Mouse (Mus musculus) C2C12 (cell line): ENCODE data around the gene Cept1. TPM values are rescaled to one million over a fixed set of nuclear protein-coding genes. Genes with fewer than 3 reads are reported as not detected.
"Not testable (repeated sequence)": the region's sequence is repeated elsewhere in the genome, so short reads cannot be mapped to it uniquely, and the experiment has no call there.

Source experiments
- H3K27me3 ChIP-seq: one replicate; pipeline ENCODE4 v1.6.1; 2011; ENCODE audit not compliant: control insufficient read depth, insufficient read depth, insufficient read length
- H3K36me3 ChIP-seq: one replicate; pipeline ENCODE4 v1.6.1; 2011; ENCODE audit not compliant: control insufficient read depth, insufficient read depth
- H3K4me3 ChIP-seq: one replicate; pipeline ENCODE4 v1.5.1; 2011; ENCODE audit warnings: mild to moderate bottlenecking, control low read depth; ENCODE audit not compliant: poor library complexity, insufficient read depth, severe bottlenecking
- H3K79me2 ChIP-seq: one replicate; pipeline ENCODE4 v1.6.1; 2011; ENCODE audit not compliant: control insufficient read depth, insufficient read depth
- H3K79me3 ChIP-seq: one replicate; pipeline ENCODE4 v1.6.1; 2011; ENCODE audit warnings: low read depth, control low read depth
- H3ac ChIP-seq: one replicate; pipeline ENCODE3; 2011; ENCODE audit warnings: low read depth; ENCODE audit not compliant: control insufficient read depth, insufficient read length
- CEBPB ChIP-seq: IDR thresholded peaks from one replicate; pipeline ENCODE4 v1.6.1; 2011; ENCODE audit warnings: low read depth, mild to moderate bottlenecking, control low read depth, moderate library complexity
- CTCF ChIP-seq: IDR thresholded peaks from one replicate; pipeline ENCODE4 v1.5.1; 2011; ENCODE audit not compliant: control insufficient read depth, insufficient read depth, insufficient read length
- FOSL1 ChIP-seq: IDR thresholded peaks from one replicate; pipeline ENCODE4 v1.8.0; 2011; ENCODE audit warnings: mild to moderate bottlenecking, low read length; ENCODE audit not compliant: poor library complexity, insufficient read depth, severe bottlenecking
- MAX ChIP-seq: IDR thresholded peaks from one replicate; pipeline ENCODE4 v1.6.1; 2011; ENCODE audit warnings: mild to moderate bottlenecking, control low read depth
- MYOD1 ChIP-seq: IDR thresholded peaks from one replicate; pipeline ENCODE4 v1.6.1; 2011; ENCODE audit warnings: low read depth; ENCODE audit not compliant: control insufficient read depth, insufficient read length
- MYOG ChIP-seq: IDR thresholded peaks from one replicate; pipeline ENCODE4 v1.6.1; 2011; ENCODE audit not compliant: control insufficient read depth, insufficient read length; ENCODE audit errors: extremely low read depth
- USF1 ChIP-seq: IDR thresholded peaks from one replicate; pipeline ENCODE4 v1.6.1; 2011; ENCODE audit warnings: low read depth, mild to moderate bottlenecking, control low read depth, moderate library complexity
- long read RNA-seq, 2 experiments: library from polyadenylated mRNA; unstranded; transcript quantifications; one replicate each; pipeline ENCODE4 v2.0.0; 2019 to 2020
- polyA plus RNA-seq: library from polyadenylated mRNA; unstranded; fragments of >200 nt; fragmentation: generic; extraction: Trizol; gene quantifications from one replicate; pipeline ENCODE4 v1.2.1, GENCODE M21; 2012; ENCODE audit warnings: missing spikeins

Cept1 gene
- 21.1 TPM for polyA plus RNA-seq
- long read RNA-seq, experiment 1, transcript Cept1-202 (9 exons, 2,814 nt): major isoform, 33 of 49 reads
- long read RNA-seq, experiment 1, partial matches to known transcripts: 5 of 49 reads
- long read RNA-seq, experiment 1, other reads (novel, unspliced or antisense): 9 of 49 reads
- long read RNA-seq, experiment 2, transcript Cept1-202 (9 exons, 2,814 nt): major isoform, 161 of 198 reads
- long read RNA-seq, experiment 2, partial matches to known transcripts: 8 of 198 reads
- long read RNA-seq, experiment 2, other reads (novel, unspliced or antisense): 29 of 198 reads

- H3K79me2 ChIP-seq: peaks cover 75% of the 10 kb centered on the region
- no peaks in the 10 kb centered on the region for H3K36me3 ChIP-seq
- H3K79me3 ChIP-seq: peaks cover 46% of the 10 kb centered on the region
- no peaks in the 10 kb centered on the region for H3K27me3 ChIP-seq
- H3K4me3 ChIP-seq: peak within 1 kb of the TSS; percentile 72
- no peak for TF ChIP-seq MAX
- TF ChIP-seq USF1: no peak
- TF ChIP-seq MYOG: no peak
- TF ChIP-seq CTCF: no peak
- TF ChIP-seq FOSL1: no peak
- TF ChIP-seq CEBPB: no peak
- TF ChIP-seq MYOD1: no peak
- H3ac ChIP-seq: peak within 1 kb of the TSS; percentile 85
Observed at GRCm38 (mm10) chr3:106547171-106547923, at the start of gene Cept1, which contains the start of gene Dram2. TSS of gene Cept1 (minus strand) at chr3:106547802. TSS of gene Dram2 (plus strand) at chr3:106547798.

DNA sequence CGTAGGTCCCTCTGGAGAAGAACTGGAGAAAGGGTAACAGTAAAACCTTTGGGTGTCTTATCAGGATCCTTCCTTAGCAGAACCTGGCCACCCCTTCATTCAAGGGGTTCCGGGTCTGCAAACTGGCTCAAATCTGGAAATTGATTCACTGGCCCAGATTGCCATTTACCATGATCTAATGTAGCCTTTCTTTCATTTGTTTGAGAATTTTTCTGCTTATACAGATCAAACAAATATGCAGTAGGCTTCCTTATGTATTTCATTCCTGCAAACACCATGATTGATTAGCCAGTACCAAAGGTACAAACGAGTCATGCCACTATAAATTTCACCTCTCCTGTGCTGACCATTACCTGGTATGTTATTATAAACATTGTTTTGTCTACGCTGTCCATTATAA is 46.0 kb upstream of the Cept1 start:
- H3K36me3 ChIP-seq, H3K79me3 ChIP-seq, H3ac ChIP-seq, H3K79me2 ChIP-seq, H3K27me3 ChIP-seq, H3K4me3 ChIP-seq: not testable (repeated sequence)

- no peaks in the 10 kb centered on the region for H3K27me3 ChIP-seq
- H3K79me2 ChIP-seq: no peaks in the 10 kb centered on the region
- H3ac ChIP-seq: no peak overlapping the region
- peaks cover 3% of the 10 kb centered on the region for H3K36me3 ChIP-seq
- H3K4me3 ChIP-seq: no peak overlapping the region
- H3K79me3 ChIP-seq: no peaks in the 10 kb centered on the region
- TF ChIP-seq MYOD1 (no peak), CEBPB (no peak), CTCF (no peak), USF1 (no peak), FOSL1 (no peak), MAX (no peak), MYOG (no peak)
Observed at GRCm38 (mm10) chr3:106579296-106579695, 31.7 kb upstream of the Cept1 start.

DNA sequence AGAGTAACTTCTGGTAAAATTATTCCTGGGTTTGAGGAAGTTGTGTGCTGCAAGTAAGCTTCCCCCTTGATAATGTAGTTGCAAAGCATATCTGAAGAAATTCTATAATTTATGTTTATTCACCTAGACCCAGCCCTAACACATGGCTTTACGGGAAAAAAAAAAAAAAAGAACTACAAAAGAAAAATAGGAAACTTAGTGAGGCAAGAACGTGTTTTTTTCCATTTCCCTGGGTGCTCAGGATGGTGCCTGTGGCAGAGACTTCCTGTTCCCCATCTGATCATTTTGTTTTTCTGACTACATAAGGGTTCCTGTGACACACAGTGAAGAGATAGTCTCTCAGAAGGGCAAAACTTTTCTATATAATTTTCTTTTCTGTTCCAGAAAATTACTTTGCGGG is 25.6 kb upstream of the Cept1 start:
- Histone ChIP-seq H3ac (no peak overlapping the region), H3K36me3 (peaks cover 6% of the 10 kb centered on the region), H3K79me3 (no peaks in the 10 kb centered on the region), H3K79me2 (no peaks in the 10 kb centered on the region), H3K27me3 (no peaks in the 10 kb centered on the region), H3K4me3 (no peak overlapping the region)
- TF ChIP-seq MYOD1 (no peak), CTCF (no peak), USF1 (no peak), MAX (no peak), CEBPB (no peak), FOSL1 (no peak), MYOG (no peak)

GRCm38 (mm10) chr3:106565876-106566275 is 18.3 kb upstream of the Cept1 start:
- Histone ChIP-seq H3K79me2 (no peaks in the 10 kb centered on the region), H3K4me3 (no peak overlapping the region), H3K27me3 (no peaks in the 10 kb centered on the region), H3K79me3 (no peaks in the 10 kb centered on the region), H3K36me3 (peaks cover 8% of the 10 kb centered on the region), H3ac (no peak overlapping the region)
- TF ChIP-seq MAX: no peak
- no peak for TF ChIP-seq FOSL1
- no peak for TF ChIP-seq USF1
- no peak for TF ChIP-seq MYOD1
- TF ChIP-seq CTCF: no peak

- no peaks in the 10 kb centered on the region for H3K79me2 ChIP-seq
- H3ac ChIP-seq: no peak overlapping the region
- TF ChIP-seq USF1 (no peak), FOSL1 (no peak), MYOD1 (no peak), MYOG (no peak), CEBPB (no peak), MAX (no peak), CTCF (no peak)
- peaks cover 33% of the 10 kb centered on the region for H3K36me3 ChIP-seq
- H3K4me3 ChIP-seq: no peak overlapping the region
- no peaks in the 10 kb centered on the region for H3K27me3 ChIP-seq
- no peaks in the 10 kb centered on the region for H3K79me3 ChIP-seq
Observed at GRCm38 (mm10) chr3:106558271-106558670, 10.7 kb upstream of the Cept1 start.
